Mouse (Mus musculus): ENCODE measurements around the gene Zbtb20.

GRCm38 (mm10) chr16:43335824-43336215 lies 460.1 kb downstream of the Zbtb20 start:
- TF ChIP-seq CTCF (IDR thresholded peaks at IDR 0.05; ENCODE audit: low read depth, low read length) (no peak), GATA1 (IDR thresholded peaks at IDR 0.05; ENCODE audit: borderline replicate concordance, low read length) (no peak), TAL1 (conservative IDR thresholded peaks at IDR 0.05; ENCODE audit: low read depth, low read length) (no peak), POLR2AphosphoS5 (IDR thresholded peaks at IDR 0.05; ENCODE audit: insufficient replicate concordance, low read depth, low read length) (no peak), GATA2 (IDR thresholded peaks at IDR 0.05; ENCODE audit: borderline replicate concordance, low read depth, low read length) (no peak)

All from G1E (cell line).